Mouse (Mus musculus) heart, adult 2 months (tissue): ENCODE data around the gene Zfp459.
"Not testable (repeated sequence)": the region's sequence is repeated elsewhere in the genome, so short reads cannot be mapped to it uniquely, and the experiment has no call there.

Source experiments
- CTCF ChIP-seq: fragments of 200-600 bp; IDR thresholded peaks from 2 replicates; pipeline ENCODE4 v1.8.1; 2022; ENCODE audit warnings: antibody characterized with exemption, mild to moderate bottlenecking, moderate library complexity
- EP300 ChIP-seq: fragments of 200-500 bp; IDR thresholded peaks from 2 replicates; pipeline ENCODE4 v1.6.1; 2011; ENCODE audit warnings: low read depth, low read length, control low read depth; ENCODE audit not compliant: insufficient read depth
- POLR2A ChIP-seq: fragments of 200-500 bp; IDR thresholded peaks from 2 replicates; pipeline ENCODE4 v1.6.1; 2011; ENCODE audit warnings: mild to moderate bottlenecking, low read depth, low read length, control low read depth; ENCODE audit not compliant: insufficient read depth

DNA sequence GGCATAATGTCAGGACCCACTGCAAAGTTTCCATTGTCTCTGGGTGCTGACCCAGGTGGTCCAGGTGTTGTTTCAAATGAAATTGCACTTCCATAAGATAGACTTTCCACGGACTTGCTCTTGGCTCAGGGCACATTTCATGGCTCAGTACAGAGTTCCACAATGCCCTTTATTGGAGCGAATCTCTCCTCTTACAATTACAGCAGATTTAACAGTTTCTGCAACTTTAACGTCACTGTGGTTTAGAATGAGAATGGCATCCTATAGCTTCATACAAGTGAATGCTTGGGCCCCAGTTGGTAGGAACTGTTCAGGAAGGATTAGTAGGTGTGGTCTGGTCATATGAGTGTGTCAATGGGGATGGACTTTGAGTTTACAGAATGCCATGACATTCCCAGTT, 15.9 kb upstream of the Zfp459 start:
- not testable (repeated sequence) for TF ChIP-seq POLR2A, CTCF, EP300
